Mouse (Mus musculus): ENCODE measurements around the gene Tatdn3.

The Tatdn3 gene

DNA sequence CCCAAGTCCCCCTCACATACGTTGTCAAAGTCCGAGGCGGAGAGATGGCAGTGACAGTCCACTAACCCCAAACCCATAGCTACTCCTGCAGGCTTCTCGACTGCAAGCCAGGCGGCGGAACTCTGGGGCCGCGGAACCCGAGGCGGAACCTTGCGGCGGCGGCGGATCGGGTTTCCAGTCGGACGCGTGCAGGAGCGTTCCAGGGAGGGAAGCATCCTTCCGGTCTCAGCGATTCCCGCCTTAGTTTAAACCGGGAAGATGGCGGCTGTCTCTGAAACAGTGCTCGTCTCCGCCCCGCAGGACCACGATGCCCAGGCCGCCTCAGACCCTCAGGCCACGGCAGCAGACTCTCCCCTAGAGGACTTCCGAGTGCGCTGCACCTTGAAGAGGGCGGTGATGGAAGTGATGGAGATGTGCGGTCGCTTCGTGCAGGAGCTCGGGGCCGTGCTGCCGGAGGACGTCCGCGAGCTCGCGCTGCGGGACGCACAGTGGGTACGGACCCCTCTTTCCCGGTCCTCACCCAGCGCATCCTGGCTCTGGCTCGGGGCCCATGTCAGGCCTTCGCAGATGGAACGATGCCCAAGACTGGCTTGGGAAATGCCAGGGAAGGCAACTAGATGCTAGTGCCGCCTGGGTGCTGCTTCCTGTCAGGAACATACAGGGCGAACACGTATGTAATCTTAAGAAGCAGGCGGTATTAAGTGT lies at the start of gene Tatdn3, which contains the start of gene Nsl1:
Gene Tatdn3 (minus strand): TSS at position 152 of the 705 bp plus-strand sequence.
Gene Nsl1 (plus strand): TSS at position 232 of the 705 bp plus-strand sequence.
- DNase-seq = peak; percentile 80

DNA sequence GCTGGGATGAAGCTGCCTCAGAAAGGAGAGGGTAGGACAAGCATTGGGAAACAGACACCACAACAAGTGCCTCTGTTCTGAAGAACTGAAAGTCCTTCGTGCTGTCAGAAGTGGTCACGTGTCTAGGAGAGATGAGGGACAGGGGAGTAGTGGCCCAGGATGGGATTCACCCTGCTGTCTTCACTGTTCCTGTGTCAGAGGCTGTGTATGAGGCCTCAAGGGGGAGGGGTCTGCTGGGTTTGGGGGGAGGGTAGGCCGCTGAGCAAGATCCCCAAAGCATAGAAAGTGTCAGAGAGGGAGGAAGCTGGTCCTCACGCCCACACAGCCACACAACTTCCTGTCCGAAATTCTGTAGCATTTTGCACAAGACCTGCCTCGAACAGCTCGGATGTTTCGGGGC lies 48.4 kb upstream of the Tatdn3 start:
- no peak for DNase-seq

DNA sequence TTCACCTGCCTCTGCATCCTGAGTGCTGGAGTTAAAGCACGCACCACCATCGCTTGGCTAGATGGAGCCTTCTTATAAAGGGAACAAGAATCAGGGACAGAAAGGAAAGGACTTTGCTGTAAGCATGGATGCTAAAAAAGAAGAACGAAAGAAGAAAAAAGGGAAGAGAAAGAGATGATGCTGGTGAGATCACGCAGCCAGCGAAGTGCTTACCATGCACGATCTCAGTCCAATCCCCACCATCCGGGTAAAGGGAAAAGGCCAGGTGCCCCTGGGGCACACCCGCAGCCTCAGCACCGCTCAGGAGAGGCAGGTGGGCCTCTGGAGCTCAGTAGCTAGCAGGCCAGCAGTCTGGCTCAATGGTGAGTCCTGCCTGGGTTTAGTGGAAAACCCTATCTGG lies 47.2 kb upstream of the Tatdn3 start:
- DNase-seq = no peak

DNA sequence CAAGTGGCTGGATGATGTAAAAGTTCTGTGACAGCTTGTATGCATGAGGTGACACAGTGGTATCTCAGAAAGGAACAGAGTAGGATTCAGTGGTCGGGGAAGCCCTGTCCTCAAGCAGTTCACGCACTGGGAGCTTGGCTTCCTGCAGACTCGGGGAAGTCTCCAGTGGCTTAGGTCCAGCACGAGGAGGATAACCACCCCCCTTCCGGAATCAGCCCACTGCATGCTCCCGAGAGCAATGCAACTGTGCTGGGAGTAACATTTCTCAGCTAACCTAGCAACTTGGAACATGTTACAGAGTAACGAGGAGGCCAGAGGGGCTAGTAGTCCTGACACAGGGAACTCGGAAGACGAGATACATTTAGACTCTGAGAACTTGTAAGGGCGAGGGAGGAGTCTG lies 44.6 kb upstream of the Tatdn3 start:
- DNase-seq = no peak

DNA sequence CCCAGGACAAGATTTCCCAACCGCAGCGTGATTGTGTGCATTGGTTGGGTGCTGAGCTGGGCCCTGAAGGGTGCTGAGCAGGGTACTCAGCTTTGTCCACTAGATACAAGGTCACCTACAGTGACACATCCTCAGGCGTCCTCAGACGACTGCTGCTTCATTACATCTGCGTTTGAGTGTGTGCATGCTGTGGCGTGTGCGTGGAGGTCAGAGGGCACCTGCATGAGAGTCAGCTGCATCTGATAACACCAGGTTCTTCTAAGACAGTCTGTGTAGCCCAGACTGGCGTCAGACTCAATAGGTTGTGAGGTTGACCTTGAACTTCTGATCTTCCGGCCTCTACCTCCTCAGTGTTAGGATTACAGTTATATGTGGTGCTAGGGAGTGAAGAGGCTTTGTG lies 42.5 kb upstream of the Tatdn3 start:
- no peak for DNase-seq

DNA sequence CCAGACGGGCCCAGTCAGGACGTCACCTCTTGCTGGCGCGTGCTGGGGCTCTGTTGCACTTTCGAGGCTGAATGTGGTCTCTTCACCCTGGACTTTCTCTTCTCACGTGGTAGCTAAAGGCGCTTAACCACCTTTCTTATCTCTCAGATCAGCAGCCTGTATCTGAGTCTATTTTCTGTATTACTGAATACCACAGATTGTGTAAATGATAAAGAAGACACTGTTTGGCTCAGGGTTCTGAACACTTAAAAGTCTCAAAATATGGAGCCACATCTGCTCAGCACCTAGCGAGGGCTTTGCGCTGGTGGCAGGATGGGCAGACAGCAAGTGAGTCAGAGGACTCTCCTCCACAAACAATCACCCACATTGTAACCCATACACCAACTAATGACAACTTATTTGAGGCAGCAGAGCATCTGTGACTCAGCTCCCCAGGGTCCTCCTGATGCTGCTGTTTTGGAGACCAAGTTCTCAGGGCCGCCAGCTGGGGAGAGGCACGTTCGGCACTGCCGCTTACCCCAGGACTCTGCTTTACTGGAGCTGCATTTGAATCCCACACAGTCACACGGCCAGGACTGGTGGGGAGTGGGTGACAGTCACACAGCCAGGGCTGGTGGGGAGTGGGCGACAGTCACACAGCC lies 40.1 kb upstream of the Tatdn3 start:
- no peak for DNase-seq

DNA sequence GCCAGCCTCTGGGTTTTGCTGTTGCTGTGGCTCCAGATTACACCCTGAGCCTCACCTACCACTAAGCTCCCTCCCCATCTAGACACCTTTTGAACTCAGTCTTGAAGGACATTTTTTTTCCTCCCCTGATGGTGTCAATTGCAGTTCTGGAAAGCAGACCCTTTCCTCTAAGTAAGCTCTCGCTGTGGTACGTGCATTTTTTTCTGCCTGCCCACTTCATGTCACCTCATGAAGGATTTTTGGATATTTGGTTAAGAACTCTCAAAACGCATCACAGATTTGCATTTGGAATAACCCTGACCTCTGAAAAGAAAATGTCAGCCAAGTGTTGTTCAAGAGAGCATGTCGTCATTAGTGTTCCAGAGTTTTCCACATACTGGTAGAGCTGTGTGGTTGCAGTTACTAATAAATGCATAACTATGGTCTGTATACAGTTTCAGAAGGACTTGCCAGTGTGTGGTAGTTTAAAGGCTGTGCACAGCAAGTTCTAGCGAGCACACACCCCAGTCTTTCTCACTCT lies 37.1 kb upstream of the Tatdn3 start:
- DNase-seq = no peak

DNA sequence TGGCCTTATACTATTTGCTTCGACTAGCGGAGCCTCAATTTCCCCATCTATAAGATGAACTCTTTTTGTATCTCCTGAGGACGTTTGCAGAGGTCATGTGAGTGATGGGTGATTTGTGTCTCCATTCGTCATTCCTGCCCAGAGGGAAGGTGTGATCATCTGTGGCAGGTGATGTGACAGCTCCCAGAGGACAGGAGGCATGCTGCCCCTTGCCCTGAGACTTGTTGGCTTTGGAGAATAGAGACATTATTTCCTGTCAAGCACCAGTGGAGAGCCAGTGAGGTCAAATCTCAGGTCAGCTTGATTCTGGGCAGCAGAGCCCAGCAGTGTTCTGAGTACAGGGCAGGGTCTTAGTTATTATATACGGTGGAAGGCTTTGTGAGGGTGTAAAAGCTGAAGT lies 36.4 kb upstream of the Tatdn3 start:
- no peak for DNase-seq

DNA sequence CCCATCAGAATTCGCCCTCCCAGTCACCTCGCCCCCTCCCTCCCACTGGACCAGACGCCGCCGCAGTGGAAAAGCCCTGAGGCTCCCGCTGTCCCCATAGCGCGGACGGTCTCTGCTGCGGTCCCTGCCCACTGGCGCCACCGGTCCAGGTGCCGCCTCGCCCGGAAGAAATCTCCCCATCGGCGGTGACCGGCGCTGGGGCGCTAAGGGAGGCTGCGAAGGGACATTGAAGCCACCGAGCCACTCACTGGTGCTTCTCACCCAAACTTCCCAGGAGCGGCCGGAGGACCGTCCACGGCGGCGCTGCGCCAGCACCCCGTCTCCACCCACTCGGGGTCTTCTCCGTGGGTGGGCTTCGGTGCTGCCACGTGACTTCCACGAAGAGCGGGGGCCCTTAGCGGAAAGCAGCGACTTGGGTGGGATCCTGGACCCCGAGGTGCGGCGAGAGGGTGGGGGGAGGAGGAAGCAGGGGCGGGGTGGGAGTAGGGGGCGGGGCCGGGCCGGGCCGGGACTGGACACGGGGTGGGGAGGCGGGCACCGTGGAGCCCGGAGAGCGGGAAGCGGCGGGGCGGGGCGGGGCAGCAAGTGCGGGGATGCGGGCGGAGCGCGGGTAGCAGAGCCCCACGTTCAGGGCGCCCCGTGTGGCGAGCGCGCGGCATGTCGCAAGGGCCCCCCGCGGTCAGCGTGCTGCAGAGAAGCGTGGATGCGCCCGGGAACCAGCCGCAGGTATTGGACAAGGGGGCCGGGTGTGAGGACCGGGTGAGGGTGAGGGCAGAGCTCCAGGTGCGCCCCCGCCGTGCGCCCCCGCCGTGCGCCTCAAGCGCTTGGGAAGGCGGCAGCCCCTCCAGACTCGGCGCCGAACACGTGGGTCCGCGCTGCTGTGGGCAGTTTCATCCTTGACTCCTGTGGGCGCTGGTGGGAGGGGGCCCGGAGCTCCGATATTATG lies 35.3 kb upstream of the Tatdn3 start, which contains the start of gene Batf3:
Gene Batf3 (plus strand): TSS at position 46 of the 946 bp plus-strand sequence.
- peak; percentile 24 for DNase-seq

DNA sequence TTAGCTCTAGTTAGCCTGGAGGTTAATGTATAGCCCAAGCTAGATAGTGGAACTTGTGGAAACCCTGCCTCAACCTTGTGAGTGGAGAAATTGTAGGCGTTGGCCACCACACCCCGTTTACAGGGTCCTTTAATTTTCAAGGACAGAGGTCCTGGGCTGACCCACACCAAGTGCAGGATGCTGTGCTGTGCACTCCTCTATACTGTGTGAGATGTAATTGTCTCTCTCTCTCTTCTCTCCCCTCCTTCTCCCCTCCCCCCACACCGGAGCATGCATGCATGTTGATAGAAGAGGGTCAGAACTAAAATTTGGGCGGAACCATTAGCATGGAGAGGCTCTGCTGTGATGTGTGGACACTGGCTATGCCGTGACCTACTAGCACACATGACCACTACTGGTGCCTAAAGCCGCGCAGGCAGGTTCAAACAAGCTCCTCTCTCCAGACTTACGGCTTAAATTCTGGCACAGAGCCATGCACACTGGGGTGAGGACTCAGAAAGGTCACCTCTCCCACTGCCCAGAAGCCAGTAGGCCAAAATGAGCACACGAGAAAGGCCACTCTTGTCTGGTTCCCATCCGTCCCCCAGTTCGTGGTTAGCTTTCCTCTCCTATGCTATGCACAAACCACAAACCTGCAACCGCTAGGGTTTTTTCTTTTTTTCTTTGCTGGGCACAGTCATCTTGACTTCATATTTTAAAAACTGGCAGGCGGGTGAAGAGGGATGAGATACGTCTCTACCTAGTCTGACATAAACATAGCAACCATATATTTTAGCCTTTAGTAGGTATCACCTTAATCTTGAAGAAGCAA lies 34.3 kb upstream of the Tatdn3 start:
- DNase-seq = peak; percentile 41

DNA sequence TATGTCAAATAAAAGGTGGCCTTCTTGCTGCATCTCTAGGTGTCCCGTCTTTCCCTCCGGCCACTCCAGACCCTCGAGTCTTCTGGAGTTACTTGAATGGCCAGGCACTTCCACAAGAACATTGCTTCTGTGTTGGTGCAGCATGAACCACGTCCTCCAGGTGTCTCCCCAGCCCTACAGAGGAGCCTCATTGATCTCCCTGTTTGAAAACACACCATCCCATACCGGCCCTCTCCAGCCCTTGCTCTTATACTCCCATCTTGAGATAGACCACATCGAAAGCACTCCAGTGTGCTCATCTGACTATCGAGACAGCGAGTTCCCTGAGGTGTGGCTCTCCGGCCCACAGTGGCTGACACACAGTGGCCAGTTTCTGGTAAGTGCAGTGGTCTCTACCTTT lies 32.3 kb upstream of the Tatdn3 start:
- DNase-seq = no peak

DNA sequence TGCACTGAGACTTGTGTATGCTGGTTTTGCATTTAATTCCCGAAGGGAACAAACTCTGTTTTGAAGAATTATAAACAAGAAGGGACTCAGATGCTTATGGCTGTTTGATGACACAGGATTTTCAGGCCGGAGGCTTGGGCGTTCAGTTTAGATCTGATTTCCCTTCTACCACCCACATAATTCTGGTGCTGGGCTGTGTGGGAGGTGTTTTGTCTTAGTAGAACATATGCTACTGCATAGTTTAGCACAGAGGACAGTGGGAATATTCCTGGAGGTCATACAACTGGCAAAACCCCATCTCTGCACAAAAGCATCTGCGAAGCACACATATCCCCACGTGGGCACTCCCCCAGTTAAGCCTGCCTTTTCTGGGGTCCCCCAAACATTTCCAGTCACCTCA lies 30.8 kb upstream of the Tatdn3 start:
- no peak for DNase-seq

DNA sequence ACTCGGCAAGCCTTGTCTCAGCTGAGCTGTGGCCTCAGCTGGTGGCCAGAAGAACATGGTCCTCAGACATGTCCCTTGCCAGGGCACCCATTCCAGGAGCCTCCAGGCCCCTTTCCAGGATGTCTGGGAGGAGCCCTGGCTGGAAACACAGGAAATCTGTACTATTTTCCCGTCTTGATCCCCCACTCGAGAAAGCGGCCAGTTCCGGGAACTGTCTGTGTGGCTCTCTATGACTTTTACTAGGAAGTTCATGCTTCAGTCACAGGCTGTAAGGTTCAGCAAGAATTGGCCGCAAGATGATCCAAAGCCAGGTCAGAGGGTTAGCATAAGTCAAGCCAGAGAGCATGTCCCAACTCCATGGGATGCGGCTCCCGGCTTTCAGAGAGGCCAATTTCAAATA lies 29.3 kb upstream of the Tatdn3 start:
- no peak for DNase-seq

DNA sequence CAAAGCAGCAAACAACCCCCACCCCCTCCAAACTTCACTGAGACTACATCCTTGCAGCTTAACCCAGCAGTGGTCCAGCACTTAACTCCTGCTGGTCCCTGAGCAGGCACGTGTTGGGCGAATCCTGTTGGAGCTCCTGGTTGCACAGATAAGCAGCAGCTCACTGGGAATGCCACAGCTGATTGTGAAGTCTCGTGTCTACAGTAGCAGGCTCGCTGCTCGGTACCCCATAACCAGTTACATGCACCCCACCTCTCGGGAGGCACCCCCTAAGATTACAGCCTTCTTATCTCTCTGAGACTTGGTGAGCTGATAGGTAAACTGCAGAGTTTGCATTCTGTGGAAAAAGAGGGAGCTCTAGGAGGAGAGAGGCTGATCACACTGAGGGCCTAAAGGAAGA lies 26.6 kb upstream of the Tatdn3 start:
- no peak for DNase-seq

DNA sequence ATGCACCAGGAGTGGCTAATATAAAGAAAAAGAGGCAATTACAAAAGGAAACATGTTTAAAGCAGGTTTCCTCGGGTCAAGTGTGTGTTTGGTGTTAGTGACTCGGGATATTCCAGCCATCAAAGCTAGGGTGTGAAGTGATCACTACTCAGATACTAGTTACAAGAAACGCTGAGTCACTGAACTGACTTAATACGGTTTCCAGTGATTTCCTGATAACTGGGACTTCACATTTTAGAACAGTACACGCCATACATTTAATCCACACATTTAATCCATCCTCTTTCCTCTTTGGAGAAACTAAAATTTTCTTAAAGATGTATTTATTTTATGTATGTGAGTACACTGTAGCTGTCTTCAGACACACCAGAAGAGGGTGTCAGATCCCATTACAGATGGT lies 25.2 kb upstream of the Tatdn3 start:
- no peak for DNase-seq

DNA sequence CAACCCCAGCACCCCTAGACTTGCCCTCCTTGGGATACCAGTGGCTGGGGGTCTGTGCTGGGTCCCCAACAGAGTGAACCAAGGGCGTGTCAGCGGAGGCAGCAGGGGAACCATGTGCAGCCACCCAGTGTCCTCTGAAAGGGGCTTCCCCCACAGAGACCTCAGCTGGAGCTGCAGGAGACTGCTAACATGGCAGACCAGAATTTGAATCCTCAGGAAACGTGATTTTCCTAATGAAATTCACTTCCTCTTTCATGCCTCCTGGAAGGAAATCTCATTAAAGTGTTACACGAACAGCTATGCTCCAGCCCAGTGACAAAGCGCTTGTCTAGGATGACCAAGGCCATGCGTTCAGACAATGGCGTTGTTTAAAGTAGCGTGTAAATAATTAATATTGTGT lies 24.2 kb upstream of the Tatdn3 start:
- DNase-seq = no peak

DNA sequence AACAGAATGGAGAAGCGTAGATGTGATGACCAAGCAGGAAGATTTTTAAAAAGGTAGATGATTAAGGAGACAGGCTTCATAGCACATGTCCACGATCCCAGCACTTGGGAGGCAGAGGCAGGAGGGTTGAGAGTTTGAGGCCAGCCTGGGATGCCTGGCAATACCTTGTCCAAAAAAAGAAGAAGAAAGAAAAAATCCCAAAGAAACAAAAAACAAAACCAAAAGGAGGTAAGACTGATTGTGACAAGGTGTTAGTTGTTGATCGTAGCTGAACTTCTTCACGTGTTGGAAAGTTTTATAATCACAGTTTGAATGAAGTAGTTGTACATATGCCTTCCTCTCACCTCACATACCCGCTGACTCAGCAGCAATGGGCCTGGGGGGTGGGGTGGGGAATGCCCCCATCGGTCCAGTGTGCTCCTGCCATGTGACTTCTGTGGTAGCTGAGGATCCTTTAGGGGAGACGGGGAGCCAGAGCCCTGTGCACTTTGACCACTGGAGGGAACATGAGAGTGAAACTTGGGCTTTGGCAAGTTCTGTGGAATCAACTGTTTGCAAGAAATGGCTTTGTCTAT lies 23.7 kb upstream of the Tatdn3 start:
- DNase-seq = peak; percentile 25

DNA sequence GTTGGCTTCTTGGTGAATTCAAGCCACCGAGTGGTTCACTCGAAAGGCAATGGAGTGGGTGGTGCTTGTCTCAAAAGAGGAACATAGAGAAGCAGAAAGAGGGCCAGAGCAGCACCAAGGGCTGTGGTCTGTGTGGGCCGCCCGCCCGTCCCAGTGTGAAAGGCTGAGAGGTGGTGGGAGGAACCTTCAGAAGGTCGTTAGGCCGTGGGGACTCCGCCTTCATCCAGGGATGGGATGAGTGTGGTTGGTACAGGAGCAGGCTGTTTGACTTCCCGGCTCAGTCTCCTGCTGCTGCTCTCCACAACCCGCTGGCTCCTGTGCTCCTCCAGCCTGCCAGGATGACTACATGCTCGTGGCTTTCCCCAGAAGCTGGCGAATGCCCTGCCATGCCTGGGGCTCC lies 22.9 kb upstream of the Tatdn3 start:
- no peak for DNase-seq

DNA sequence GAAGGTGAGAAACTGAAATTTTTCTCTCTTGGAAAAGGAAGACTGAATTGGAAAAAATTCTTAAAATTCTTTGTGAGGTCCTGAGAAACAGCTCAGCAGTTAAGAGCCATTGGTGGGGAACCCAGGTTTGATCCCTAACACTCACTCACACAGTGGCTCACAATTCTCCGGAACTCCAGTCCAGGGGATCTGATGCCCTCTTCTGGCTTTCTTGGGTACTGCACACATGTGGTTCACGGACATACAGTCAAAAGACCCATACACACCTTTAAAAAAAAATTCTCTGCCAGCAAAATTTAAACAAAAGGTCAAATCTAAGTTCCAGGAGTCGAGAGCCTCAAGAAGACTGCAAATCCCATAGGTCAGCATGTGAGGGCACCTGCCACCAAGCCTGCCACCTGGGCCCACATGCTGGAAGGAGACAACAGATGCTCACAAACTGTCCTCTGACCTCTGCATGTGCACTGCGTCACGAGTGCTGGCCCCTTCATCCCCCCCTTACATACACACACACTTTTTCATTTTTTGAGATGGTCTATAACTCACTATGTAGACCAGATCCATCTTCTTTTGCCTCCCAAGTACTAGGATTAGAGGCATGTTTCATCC lies 22.3 kb upstream of the Tatdn3 start:
- DNase-seq = peak; percentile 23

DNA sequence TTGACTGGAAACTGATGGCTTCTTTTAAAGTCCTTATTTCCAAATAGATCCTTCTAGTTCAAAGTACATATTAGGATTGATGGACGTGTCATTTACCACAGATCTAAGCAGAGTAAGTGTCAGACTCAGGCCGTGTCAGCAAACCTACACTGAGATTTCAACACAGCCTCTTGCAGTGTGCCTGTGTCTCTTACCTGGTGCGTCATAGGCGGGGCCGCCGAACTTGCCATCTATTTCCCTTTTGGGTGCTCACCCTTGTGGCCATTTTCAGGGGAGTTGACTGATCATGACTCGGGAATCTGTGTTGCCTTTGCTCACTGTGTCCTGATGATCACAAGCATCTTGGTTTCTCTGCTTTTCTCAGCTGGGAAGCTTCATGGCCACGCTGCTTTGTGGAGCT lies 20.5 kb upstream of the Tatdn3 start:
- no peak for DNase-seq

DNA sequence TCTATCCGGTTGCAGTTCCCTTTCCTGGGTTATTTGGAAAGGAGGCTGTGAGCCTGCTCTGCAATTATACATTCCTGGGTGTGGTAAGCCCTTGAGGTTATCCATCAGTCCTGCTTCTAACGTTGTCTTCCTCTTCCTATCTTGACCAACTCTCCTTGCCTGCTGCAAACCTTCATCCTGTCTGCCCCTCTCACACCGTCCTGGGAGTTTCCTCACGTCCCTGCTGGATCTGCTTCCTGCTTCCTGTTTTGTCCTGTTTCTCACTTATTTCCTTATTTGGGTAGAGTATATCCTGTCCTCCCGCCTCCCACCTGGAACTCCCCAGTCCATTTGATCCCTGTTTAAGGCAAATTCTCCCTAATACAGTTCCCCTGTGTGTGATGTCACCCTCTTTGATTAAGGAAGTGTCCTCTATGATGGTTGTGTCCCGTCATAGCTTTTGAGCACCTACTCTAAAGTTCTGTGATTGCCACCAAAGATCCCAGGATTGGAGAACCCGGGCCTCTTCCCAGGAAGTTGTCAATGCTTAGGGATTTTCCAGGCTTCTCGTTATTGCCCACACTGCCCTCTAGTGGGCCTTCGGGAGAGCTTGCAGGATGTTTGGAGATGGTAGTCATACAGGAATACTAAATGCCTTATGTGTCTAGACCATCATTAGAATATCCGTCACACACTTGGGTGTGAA lies 12.6 kb upstream of the Tatdn3 start:
- DNase-seq = peak; percentile 53

Data from kidney, adult 11 months (tissue).